Mouse (Mus musculus) bone marrow, adult 2 months (tissue): ENCODE data around the gene Dclk2.

Source experiments
- CTCF ChIP-seq: fragments of 200-500 bp; IDR thresholded peaks from 2 replicates; pipeline ENCODE4 v1.5.1; 2011; ENCODE audit warnings: low read length, control low read depth; ENCODE audit not compliant: control insufficient read depth, insufficient read depth
- POLR2A ChIP-seq: fragments of 200-500 bp; IDR thresholded peaks from 2 replicates; pipeline ENCODE4 v1.6.1; 2011; ENCODE audit warnings: low read depth, mild to moderate bottlenecking, control low read depth, low read length, borderline replicate concordance; ENCODE audit not compliant: control insufficient read depth

- TF ChIP-seq CTCF: peak; percentile 72
- no peak for TF ChIP-seq POLR2A
Measured at GRCm38 (mm10) chr3:86796716-86797115, 123.9 kb downstream of the Dclk2 start.
